Mouse (Mus musculus) left cerebral cortex, adult 6 months (tissue): ENCODE measurements around the gene Cnrip1. TPM values are rescaled to one million over a fixed set of nuclear protein-coding genes. Genes with fewer than 3 reads are reported as not detected.

Source experiments
- long read RNA-seq, 2 experiments: library from polyadenylated mRNA; unstranded; transcript quantifications; one replicate each; pipeline ENCODE4 v2.0.0; 2019 to 2020
- polyA plus RNA-seq: library from polyadenylated mRNA; unstranded; fragments of <200 nt; fragmentation: Nextera tagmentation; gene quantifications from 2 replicates; pipeline ENCODE4 v1.2.3, GENCODE M21; 2021

Gene Cnrip1
- 126 and 138 TPM in 2 replicates for polyA plus RNA-seq
- long read RNA-seq, experiment 1, transcript Cnrip1-201 (3 exons, 1,654 nt) = major isoform, 447 of 502 reads
- long read RNA-seq, experiment 1, partial matches to known transcripts = 7 of 502 reads
- long read RNA-seq, experiment 1, other reads (novel, unspliced or antisense) = 48 of 502 reads
- long read RNA-seq, experiment 2, transcript Cnrip1-201 (3 exons, 1,654 nt) = major isoform, 137 of 167 reads
- long read RNA-seq, experiment 2, partial matches to known transcripts = 19 of 167 reads
- long read RNA-seq, experiment 2, other reads (novel, unspliced or antisense) = 11 of 167 reads

GRCm38 (mm10) chr11:17051545-17052475 is at the start of gene Cnrip1, which contains the start of gene Plek:
Cnrip1 (plus strand) TSS chr11:17051586.
Plek (minus strand) TSS chr11:17052381.

Other genes with a start within 250 kb of the Cnrip1 start
- gene Fbxo48, start 100.2 kb upstream of the Cnrip1 start, polyA plus RNA-seq = 0.12 and 0.24 TPM in 2 replicates
- 4.5 and 5.7 TPM in 2 replicates for gene Plek, start 795 bp downstream of the Cnrip1 start, polyA plus RNA-seq
- gene Ppp3r1, start 107.7 kb downstream of the Cnrip1 start, polyA plus RNA-seq = 234 and 274 TPM in 2 replicates
- 8.2 and 9.1 TPM in 2 replicates for gene Wdr92, start 130.5 kb downstream of the Cnrip1 start, polyA plus RNA-seq
- 41.0 and 45.0 TPM in 2 replicates for gene Pno1, start 160.0 kb downstream of the Cnrip1 start, polyA plus RNA-seq
- gene C1d, start 206.0 kb downstream of the Cnrip1 start, polyA plus RNA-seq = 59.8 and 96.1 TPM in 2 replicates